Mouse (Mus musculus) kidney, embryonic 15.5 days (tissue): ENCODE data around the gene Tekt3. TPM values are rescaled to one million over a fixed set of nuclear protein-coding genes. Genes with fewer than 3 reads are reported as not detected.

Experiments
- ATAC-seq: fragments of 200-750 bp; cut with Nextera tagmentation; replicated peaks from 2 replicates; pipeline ENCODE4 v1.8.0; 2017; ENCODE audit warnings: moderate TSS enrichment; ENCODE audit not compliant: low FRiP score
- H3K27ac ChIP-seq: fragments of 300-500 bp; sonication (generic); 2 replicates; pipeline ENCODE4 v1.5.1; 2015; ENCODE audit warnings: mild to moderate bottlenecking, inconsistent platforms
- H3K27me3 ChIP-seq: fragments of 300-500 bp; sonication (generic); 2 replicates; pipeline ENCODE4 v1.6.1; 2015; ENCODE audit warnings: inconsistent platforms
- H3K36me3 ChIP-seq: fragments of 300-500 bp; sonication (generic); 2 replicates; pipeline ENCODE4 v1.6.1; 2015; ENCODE audit warnings: inconsistent platforms
- H3K4me1 ChIP-seq: fragments of 300-500 bp; sonication (generic); 2 replicates; pipeline ENCODE4 v1.6.1; 2015; ENCODE audit warnings: inconsistent platforms
- H3K4me2 ChIP-seq: fragments of 300-500 bp; sonication (generic); 2 replicates; pipeline ENCODE4 v1.6.1; 2015; ENCODE audit warnings: moderate library complexity, mild to moderate bottlenecking, inconsistent platforms
- H3K4me3 ChIP-seq: fragments of 300-500 bp; sonication (generic); replicated peaks from 2 replicates; pipeline ENCODE4 v1.5.1; 2015; ENCODE audit warnings: mild to moderate bottlenecking, inconsistent platforms
- H3K9ac ChIP-seq: fragments of 300-500 bp; sonication (generic); 2 replicates; pipeline ENCODE4 v1.6.1; 2015; ENCODE audit warnings: mild to moderate bottlenecking, inconsistent platforms
- H3K9me3 ChIP-seq: fragments of 300-500 bp; sonication (generic); replicated peaks from 2 replicates; pipeline ENCODE4 v1.6.1; 2016; ENCODE audit warnings: inconsistent platforms
- WGBS: fragments of 180-500 bp; shearing (Covaris S2); methylation state at CpG from one replicate; pipeline ENCODE4 v1.1.7; 2015; ENCODE audit warnings: mixed read lengths; 5-methylcytosine and 5-hydroxymethylcytosine counted together
- polyA plus RNA-seq: library from polyadenylated mRNA; unstranded; fragments of >200 nt; fragmentation: Nextera tagmentation; extraction: Ambion mirVana; gene quantifications from 2 replicates; pipeline ENCODE4 v1.2.1, GENCODE M21; 2015

The Tekt3 gene
- polyA plus RNA-seq, 1 experiment from 2014 or later: not detected

DNA sequence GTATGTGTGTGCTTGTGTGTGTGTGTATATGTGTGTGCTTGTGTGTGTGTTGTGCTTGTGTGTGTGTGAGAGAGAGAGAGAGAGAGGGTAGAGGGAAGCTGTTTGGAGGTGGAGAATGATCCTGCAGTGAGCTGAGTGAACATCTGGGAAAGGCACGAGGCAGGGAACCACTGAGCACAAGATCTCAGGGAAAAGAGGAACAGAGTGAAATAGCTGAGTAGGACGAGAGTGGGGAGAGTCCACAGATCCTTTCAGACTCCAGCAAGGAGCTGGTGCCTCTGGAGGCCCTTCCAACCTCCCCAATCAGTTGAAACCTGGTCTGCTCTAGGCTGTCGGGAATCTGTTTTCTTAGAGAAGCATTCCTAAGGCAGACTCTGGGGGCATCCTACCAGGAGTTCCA lies 77.3 kb downstream of the Tekt3 start:
- no peak overlapping the region for H3K9ac ChIP-seq
- H3K27me3 ChIP-seq: peaks cover 5% of the 10 kb centered on the region; the same call in 1 of the 2 replicates
- no peak overlapping the region for H3K4me2 ChIP-seq
- 48% methylated on average over 3 of the region's 3 CpGs for WGBS
- H3K4me3 ChIP-seq: no peak overlapping the region
- H3K36me3 ChIP-seq: peaks cover 32% of the 10 kb centered on the region; the same call in 1 of the 2 replicates
- no peak for ATAC-seq
- H3K4me1 ChIP-seq: peaks cover 25% of the 10 kb centered on the region
- no peak overlapping the region for H3K27ac ChIP-seq
- H3K9me3 ChIP-seq: no peaks in the 10 kb centered on the region

DNA sequence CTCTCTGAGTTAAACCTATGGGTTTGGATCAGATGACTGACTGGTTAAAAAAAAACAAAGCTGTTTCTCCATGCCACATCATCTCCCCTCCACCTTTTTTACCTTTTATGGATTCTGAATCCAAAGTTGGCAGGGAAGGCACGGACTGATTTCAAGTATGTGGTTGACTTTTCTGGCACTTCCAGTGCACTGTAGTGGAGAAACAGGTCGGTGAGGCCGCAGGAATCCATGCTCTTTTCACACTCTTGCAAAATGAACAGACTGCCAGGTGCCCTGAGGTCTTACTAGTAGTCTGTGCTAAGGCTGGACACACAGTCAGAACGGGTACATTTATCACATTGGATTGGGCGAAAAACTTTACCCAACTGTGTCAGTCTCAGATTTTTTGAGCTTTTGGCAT lies 80.9 kb downstream of the Tekt3 start:
- Histone ChIP-seq H3K4me2 (no peak overlapping the region), H3K36me3 (peaks cover 26% of the 10 kb centered on the region; the same call in 1 of the 2 replicates), H3K9ac (no peak overlapping the region), H3K27me3 (no peaks in the 10 kb centered on the region), H3K4me1 (no peaks in the 10 kb centered on the region), H3K27ac (no peak overlapping the region), H3K4me3 (no peak overlapping the region), H3K9me3 (no peaks in the 10 kb centered on the region)
- ATAC-seq: no peak
- 91% methylated on average over 5 of the region's 5 CpGs for WGBS

DNA sequence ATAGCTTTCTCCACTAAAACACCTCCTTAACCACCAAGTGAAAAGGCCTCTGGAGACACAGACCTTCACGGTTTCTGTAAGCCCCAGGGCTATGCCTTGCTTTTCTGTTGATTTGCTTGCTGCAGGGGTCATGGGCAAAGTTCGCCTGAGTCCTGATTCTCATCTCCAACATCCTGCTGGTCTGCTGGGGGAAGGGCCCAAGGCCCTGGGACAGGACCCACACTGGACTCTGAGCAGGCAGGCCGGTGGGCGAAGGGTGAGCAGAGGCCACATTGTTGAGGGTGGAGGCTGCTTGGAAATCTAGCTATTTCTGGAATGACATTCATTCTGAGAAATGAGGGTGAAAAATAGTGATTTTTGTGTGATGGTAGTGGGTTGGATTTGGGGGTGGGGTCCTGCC lies 81.4 kb downstream of the Tekt3 start:
- Histone ChIP-seq H3K27ac (no peak overlapping the region), H3K4me2 (no peak overlapping the region), H3K4me1 (no peaks in the 10 kb centered on the region), H3K9me3 (no peaks in the 10 kb centered on the region), H3K36me3 (peaks cover 26% of the 10 kb centered on the region; the same call in 1 of the 2 replicates), H3K27me3 (no peaks in the 10 kb centered on the region), H3K4me3 (no peak overlapping the region), H3K9ac (no peak overlapping the region)
- ATAC-seq: no peak
- WGBS: 71% methylated on average over 4 of the region's 4 CpGs

DNA sequence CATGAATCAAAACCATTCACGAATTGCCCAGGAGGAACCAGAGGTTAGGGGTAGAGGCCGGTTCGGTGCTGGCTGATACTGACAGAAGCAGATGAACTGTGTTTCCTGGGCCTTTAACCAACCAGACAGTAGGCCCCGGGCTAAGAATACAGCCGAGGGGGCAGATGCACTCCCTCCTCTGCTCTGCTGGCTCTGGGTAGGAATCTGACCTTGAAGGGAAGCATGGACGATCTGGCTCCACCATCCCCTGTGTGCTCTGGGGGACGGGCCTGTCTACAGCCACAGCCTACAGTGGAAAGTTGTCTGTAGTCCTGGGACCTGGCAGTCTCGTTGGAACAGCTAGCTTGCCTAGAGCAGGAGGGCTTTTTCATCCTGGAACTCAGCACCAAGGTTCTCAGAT lies 82.0 kb downstream of the Tekt3 start:
- no peak for ATAC-seq
- no peaks in the 10 kb centered on the region for H3K9me3 ChIP-seq
- H3K27ac ChIP-seq: no peak overlapping the region
- no peak overlapping the region for H3K4me2 ChIP-seq
- H3K36me3 ChIP-seq: peaks cover 26% of the 10 kb centered on the region; the same call in 1 of the 2 replicates
- no peak overlapping the region for H3K4me3 ChIP-seq
- H3K9ac ChIP-seq: no peak overlapping the region
- WGBS: 70% methylated on average over 8 of the region's 8 CpGs
- no peaks in the 10 kb centered on the region for H3K27me3 ChIP-seq
- no peaks in the 10 kb centered on the region for H3K4me1 ChIP-seq

Other genes with a start within 250 kb of the Tekt3 start
- gene Trim16, start 241.4 kb upstream of the Tekt3 start, polyA plus RNA-seq: 14.9 and 16.3 TPM in 2 replicates
- gene Fbxw10, start 214.6 kb upstream of the Tekt3 start, polyA plus RNA-seq: 0.35 and 0.46 TPM in 2 replicates
- 70.3 and 77.3 TPM in 2 replicates for gene Tvp23b, start 182.2 kb upstream of the Tekt3 start, polyA plus RNA-seq
- not detected in 2 replicates for gene Cdrt4, start 110.5 kb upstream of the Tekt3 start, polyA plus RNA-seq
- gene Pmp22, start 67.3 kb downstream of the Tekt3 start, polyA plus RNA-seq: 96.7 and 115 TPM in 2 replicates